Mouse (Mus musculus) erythroblast, embryonic 14.5 days (primary cell): ENCODE data around the gene Ap5b1.

Experiments
- GATA1 ChIP-seq: IDR thresholded peaks from 2 replicates; pipeline ENCODE4 v1.6.1; 2012; ENCODE audit warnings: low read length, inconsistent platforms, mixed read lengths
- TAL1 ChIP-seq: IDR thresholded peaks from 3 replicates; pipeline ENCODE4 v1.6.1; 2012; ENCODE audit warnings: low read length, inconsistent platforms, mixed read lengths

- TF ChIP-seq TAL1 (no peak), GATA1 (no peak)
These were observed 7.3 kb upstream of the Ap5b1 start, which contains the start of gene Ovol1 for GRCm38 (mm10) chr19:5560457-5561041.
